Mouse (Mus musculus) retina, postnatal 1 day (tissue): ENCODE measurements at regions not wholly inside any gene's neighbourhood (a gene's known extent, or its start where the extent isn't known, plus 50 kb on each side); places are given as distances from the start of the nearest gene placed in this dataset.
A peak's percentile ranks its signal among the peaks of the same experiment; 100 is the strongest.
"Not testable (repeated sequence)": the region's sequence is repeated elsewhere in the genome, so short reads cannot be mapped to it uniquely, and the experiment has no call there.

Experiments
- DNase-seq: peaks from one replicate; pipeline ENCODE4 v3.0.0-alpha.2; 2012

DNA sequence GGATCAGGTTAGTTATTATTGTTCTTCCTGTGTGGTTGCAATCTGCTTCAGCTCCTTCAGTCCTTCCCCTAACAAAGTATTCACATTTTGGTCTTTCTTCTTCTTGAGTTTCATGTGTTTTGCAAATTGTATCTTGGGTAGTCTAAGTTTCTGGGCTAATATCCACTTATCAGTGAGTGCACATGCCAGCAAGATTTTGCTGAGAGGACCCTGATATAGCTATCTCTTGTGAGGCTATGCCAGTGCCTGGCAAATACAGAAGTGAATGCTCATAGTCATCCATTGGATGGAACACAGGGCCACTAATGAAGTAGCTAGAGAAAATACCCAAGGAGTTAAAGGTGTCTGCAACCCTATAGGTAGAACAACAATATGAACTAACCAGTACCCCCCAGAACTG, 1053.0 kb upstream of the Nova1 start:
- DNase-seq = not testable (repeated sequence)

DNA sequence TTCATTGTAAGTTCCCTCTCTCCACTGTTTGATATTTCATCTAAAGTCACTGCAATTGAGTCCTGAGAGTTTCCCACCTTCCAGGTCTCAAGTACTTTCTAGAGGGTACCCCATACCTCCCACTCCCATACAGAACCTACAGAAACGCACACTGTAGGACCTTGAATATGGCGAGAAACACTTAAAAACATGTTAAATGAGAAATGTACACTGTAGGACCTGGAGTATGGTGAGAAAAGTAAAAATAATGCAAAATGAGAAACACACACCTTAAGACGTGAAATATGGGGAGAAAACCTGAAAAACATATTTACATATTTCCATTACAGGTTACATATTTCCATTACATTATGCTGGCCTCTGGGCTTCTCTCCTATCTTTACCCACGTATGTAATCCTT, 1015.1 kb upstream of the Nova1 start:
- peak; percentile 2 for DNase-seq
